Mouse (Mus musculus) CH12.LX (cell line): Measurements from ENCODE around the gene Inpp4b. TPM values are rescaled to one million over a fixed set of nuclear protein-coding genes. Genes with fewer than 3 reads are reported as not detected.

Source experiments
- DNase-seq: peaks from one replicate; pipeline ENCODE4 v3.0.0-alpha.2; 2013; ENCODE audit errors: extremely low read depth
- H3K27ac ChIP-seq: 2 replicates; pipeline ENCODE4 v1.5.1; 2012; ENCODE audit warnings: low read depth, mild to moderate bottlenecking, control low read depth, moderate library complexity; ENCODE audit not compliant: insufficient read depth
- H3K27me3 ChIP-seq: replicated peaks from 2 replicates; pipeline ENCODE3; 2012; ENCODE audit warnings: inconsistent platforms
- H3K36me3 ChIP-seq, 2 experiments: replicated peaks in 1 of 2; 2 replicates each; pipeline versions ENCODE3 to v1.6.1; 2012; ENCODE audit warnings: inconsistent platforms in 1 of 2, low read length in 1 of 2, mild to moderate bottlenecking in 1 of 2, mixed read lengths in 1 of 2, moderate library complexity in 1 of 2; ENCODE audit not compliant: control insufficient read depth in 1 of 2, insufficient read depth in 1 of 2
- H3K4me1 ChIP-seq, 2 experiments: 2 replicates each; pipeline ENCODE4 v1.6.1; 2012; ENCODE audit warnings: inconsistent platforms in 1 of 2, moderate library complexity in 1 of 2; ENCODE audit not compliant: insufficient read depth in 2 of 2, control insufficient read depth in 1 of 2
- H3K4me2 ChIP-seq: 2 replicates; pipeline ENCODE4 v1.6.1; 2012; ENCODE audit warnings: low read depth, mild to moderate bottlenecking, control low read depth; ENCODE audit not compliant: poor library complexity, insufficient read depth, severe bottlenecking
- H3K4me3 ChIP-seq, 3 experiments: fragments of 150-350 bp in 1 of 3; sonication (generic) in 1 of 3; replicated peaks in 1 of 3; 2 replicates each; pipeline versions ENCODE3 to v1.5.1; 2011 to 2012; ENCODE audit warnings: low read depth in 2 of 3, low read length in 2 of 3, mild to moderate bottlenecking in 2 of 3, moderate library complexity in 2 of 3, control low read depth in 1 of 3, improper control_type of control experiment in 1 of 3, inconsistent platforms in 1 of 3, mixed read lengths in 1 of 3; ENCODE audit not compliant: poor library complexity in 1 of 3
- H3K79me2 ChIP-seq: replicated peaks from 2 replicates; pipeline ENCODE4 v1.6.1; 2012; ENCODE audit warnings: mild to moderate bottlenecking, moderate library complexity; ENCODE audit not compliant: control insufficient read depth, poor library complexity, insufficient read depth, severe bottlenecking; ENCODE audit errors: extremely low read depth
- H3K9ac ChIP-seq: 2 replicates; pipeline ENCODE4 v1.6.1; 2012; ENCODE audit warnings: low read depth, mild to moderate bottlenecking, control low read depth, moderate library complexity; ENCODE audit not compliant: insufficient read depth
- H3K9me3 ChIP-seq: replicated peaks from 2 replicates; pipeline ENCODE3; 2012; ENCODE audit warnings: low read length, inconsistent platforms, mixed read lengths
- BHLHE40 ChIP-seq: IDR thresholded peaks from 2 replicates; pipeline ENCODE4 v1.6.1; 2011; ENCODE audit warnings: mild to moderate bottlenecking, low read depth, low read length, improper control_type of control experiment
- E2F4 ChIP-seq: IDR thresholded peaks from 2 replicates; pipeline ENCODE4 v1.6.1; 2011; ENCODE audit warnings: low read depth, low read length, improper control_type of control experiment; ENCODE audit not compliant: insufficient replicate concordance
- ELF1 ChIP-seq: IDR thresholded peaks from 2 replicates; pipeline ENCODE4 v1.6.1; 2014; ENCODE audit warnings: low read depth, mild to moderate bottlenecking, inconsistent platforms, low read length, improper control_type of control experiment
- EP300 ChIP-seq: IDR thresholded peaks from 2 replicates; pipeline ENCODE4 v1.6.1; 2011; ENCODE audit warnings: low read length, improper control_type of control experiment
- ETS1 ChIP-seq: conservative IDR thresholded peaks from 2 replicates; pipeline ENCODE4 v1.6.1; 2012; ENCODE audit warnings: low read depth, mild to moderate bottlenecking, inconsistent platforms, low read length, improper control_type of control experiment, moderate library complexity
- GABPA ChIP-seq: IDR thresholded peaks from 2 replicates; pipeline ENCODE4 v1.6.1; 2012; ENCODE audit warnings: low read depth, low read length, improper control_type of control experiment, inconsistent platforms; ENCODE audit not compliant: insufficient replicate concordance
- IRF4 ChIP-seq: IDR thresholded peaks from 2 replicates; pipeline ENCODE4 v1.6.1; 2014; ENCODE audit warnings: low read depth, mild to moderate bottlenecking, inconsistent platforms, low read length, improper control_type of control experiment
- JUN ChIP-seq: IDR thresholded peaks from 2 replicates; pipeline ENCODE4 v1.6.1; 2011; ENCODE audit warnings: low read depth, mild to moderate bottlenecking, low read length, improper control_type of control experiment, moderate library complexity; ENCODE audit not compliant: insufficient read depth
- KAT2A ChIP-seq: IDR thresholded peaks from 2 replicates; pipeline ENCODE4 v1.6.1; 2012; ENCODE audit warnings: low read length, improper control_type of control experiment, inconsistent platforms; ENCODE audit not compliant: insufficient replicate concordance
- MAFK ChIP-seq: IDR thresholded peaks from 2 replicates; pipeline ENCODE4 v1.6.1; 2011; ENCODE audit warnings: low read length, improper control_type of control experiment; ENCODE audit not compliant: insufficient replicate concordance
- MAX ChIP-seq: IDR thresholded peaks from 2 replicates; pipeline ENCODE4 v1.6.1; 2011; ENCODE audit warnings: low read length, improper control_type of control experiment
- MEF2A ChIP-seq: IDR thresholded peaks from 2 replicates; pipeline ENCODE4 v1.6.1; 2014; ENCODE audit warnings: low read depth, mild to moderate bottlenecking, inconsistent platforms, low read length, improper control_type of control experiment, borderline replicate concordance
- MXI1 ChIP-seq: IDR thresholded peaks from 2 replicates; pipeline ENCODE4 v1.6.1; 2011; ENCODE audit warnings: mild to moderate bottlenecking, low read depth, low read length, improper control_type of control experiment
- NRF1 ChIP-seq: IDR thresholded peaks from 2 replicates; pipeline ENCODE4 v1.6.1; 2014; ENCODE audit warnings: low read depth, mild to moderate bottlenecking, inconsistent platforms, low read length, improper control_type of control experiment, moderate library complexity
- PAX5 ChIP-seq: IDR thresholded peaks from 2 replicates; pipeline ENCODE4 v1.6.1; 2012; ENCODE audit warnings: low read length, inconsistent platforms, mixed read lengths
- POLR2AphosphoS2 ChIP-seq: IDR thresholded peaks from 2 replicates; pipeline ENCODE4 v1.6.1; 2011; ENCODE audit warnings: low read depth, low read length, improper control_type of control experiment
- RAD21 ChIP-seq: IDR thresholded peaks from 2 replicates; pipeline ENCODE4 v1.6.1; 2011; ENCODE audit warnings: low read depth, mild to moderate bottlenecking, low read length, improper control_type of control experiment, moderate library complexity
- RCOR1 ChIP-seq: conservative IDR thresholded peaks from 2 replicates; pipeline ENCODE4 v1.6.1; 2012; ENCODE audit warnings: low read depth, mild to moderate bottlenecking, inconsistent platforms, low read length, improper control_type of control experiment
- SIN3A ChIP-seq: IDR thresholded peaks from 2 replicates; pipeline ENCODE4 v1.6.1; 2012; ENCODE audit warnings: low read length, improper control_type of control experiment, inconsistent platforms
- SMC3 ChIP-seq: IDR thresholded peaks from 2 replicates; pipeline ENCODE4 v1.6.1; 2011; ENCODE audit warnings: low read depth, low read length, improper control_type of control experiment
- TCF12 ChIP-seq: IDR thresholded peaks from 2 replicates; pipeline ENCODE4 v1.6.1; 2014; ENCODE audit warnings: low read depth, mild to moderate bottlenecking, inconsistent platforms, low read length, improper control_type of control experiment
- UBTF ChIP-seq: IDR thresholded peaks from 2 replicates; pipeline ENCODE4 v1.6.1; 2012; ENCODE audit warnings: low read depth, mild to moderate bottlenecking, inconsistent platforms, low read length, improper control_type of control experiment, moderate library complexity
- USF2 ChIP-seq: conservative IDR thresholded peaks from 2 replicates; pipeline ENCODE4 v1.6.1; 2011; ENCODE audit warnings: low read depth, low read length, improper control_type of control experiment
- ZKSCAN1 ChIP-seq: IDR thresholded peaks from 2 replicates; pipeline ENCODE4 v1.6.1; 2012; ENCODE audit warnings: low read depth, inconsistent platforms, low read length, improper control_type of control experiment, borderline replicate concordance
- dilution Hi-C: fragments of 300-500 bp; cut with MboI; formaldehyde crosslinking; loops from 2 replicates; pipeline ENCODE4 v1.14.3; 2020; ENCODE audit warnings: low sequenced_read_pairs; ENCODE audit not compliant: extremely low pct_unique_long_range_greater_than_20kb, extremely low pct_ligation_motif_present
- in situ Hi-C: fragments of 300-500 bp; cut with MboI; formaldehyde crosslinking; loops from 3 replicates; pipeline ENCODE4 v1.14.3; 2019; ENCODE audit warnings: low sequenced_read_pairs, low pct_ligation_motif_present, low pct_unique_long_range_greater_than_20kb, mixed read lengths
- polyA plus RNA-seq: library from polyadenylated mRNA; unstranded; fragments of >175 nt; gene quantifications from 2 replicates; pipeline ENCODE4 v1.2.1, GENCODE M21; 2012; ENCODE audit warnings: low read depth; ENCODE audit not compliant: insufficient read length
- total RNA-seq, 2 experiments: library from RNA; depleted of rRNA; stranded (reverse); fragments of 300-350 nt in 1 of 2; fragments of >200 nt in 1 of 2; gene quantifications; 2 replicates each; pipeline ENCODE4 v1.2.3; 2012 to 2014

Gene Inpp4b
- total and polyA plus RNA-seq, 3 experiments = 3.0 to 4.9 (median 3.4) TPM

GRCm38 (mm10) chr8:81736103-81736502 lies 393.7 kb downstream of the Inpp4b start:
- dilution Hi-C loops = no loop called here
- Histone ChIP-seq H3K4me2 (no peak overlapping the region), H3K9ac (no peak overlapping the region), H3K9me3 (no peaks in the 10 kb centered on the region), H3K4me1 (no peaks in the 10 kb centered on the region), H3K79me2 (no peaks in the 10 kb centered on the region), H3K27ac (no peak overlapping the region), H3K27me3 (no peaks in the 10 kb centered on the region), H3K36me3 (no peaks in the 10 kb centered on the region), H3K4me3 (no peak overlapping the region)
- no peak for TF ChIP-seq UBTF
- TF ChIP-seq IRF4 = no peak
- TF ChIP-seq MXI1 = no peak
- TF ChIP-seq RCOR1 = no peak
- no peak for TF ChIP-seq GABPA
- no peak for TF ChIP-seq ELF1
- TF ChIP-seq SIN3A = no peak
- TF ChIP-seq ETS1 = no peak
- no peak for TF ChIP-seq NRF1
- no peak for TF ChIP-seq RAD21
- no peak for TF ChIP-seq E2F4
- TF ChIP-seq EP300 = no peak
- no peak for TF ChIP-seq MEF2A
- TF ChIP-seq ZKSCAN1 = no peak
- no peak for TF ChIP-seq SMC3
- no peak for TF ChIP-seq TCF12
- no peak for DNase-seq
- in situ Hi-C loops = no loop called here

DNA sequence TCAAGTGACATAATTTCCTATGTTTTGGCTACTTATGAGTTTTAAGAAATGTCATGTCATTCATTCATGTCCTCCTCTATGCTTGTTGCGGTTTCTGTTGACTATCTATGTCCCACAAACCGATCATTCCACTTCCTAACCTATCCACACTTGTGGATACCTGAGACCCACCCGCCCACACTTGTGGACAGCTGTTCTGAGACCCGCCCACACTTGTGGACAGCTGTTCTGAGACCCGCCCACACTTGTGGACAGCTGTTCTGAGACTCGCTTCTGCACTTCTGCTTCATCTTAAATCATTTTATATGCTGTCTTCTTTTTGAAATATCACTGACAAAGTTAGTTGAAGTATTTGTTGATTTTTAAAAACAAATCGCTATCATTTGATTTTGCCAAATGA lies 400.2 kb downstream of the Inpp4b start:
- H3K36me3 ChIP-seq = no peaks in the 10 kb centered on the region
- no peak for DNase-seq
- H3K27me3 ChIP-seq = no peaks in the 10 kb centered on the region
- dilution Hi-C loops = no loop called here
- H3K4me2 ChIP-seq = no peak overlapping the region; the same call in 1 of the 2 replicates
- no peaks in the 10 kb centered on the region for H3K79me2 ChIP-seq
- 0 out of 4 replicates have a peak, but pooled peaks cover 0 to 2% of the 10 kb centered on the region in 2 experiments for H3K4me1 ChIP-seq
- H3K4me3 ChIP-seq = no peak overlapping the region
- in situ Hi-C loops = no loop called here
- TF ChIP-seq PAX5 (no peak), USF2 (no peak), MAX (no peak), JUN (no peak), MAFK (no peak), SIN3A (no peak), SMC3 (no peak), RAD21 (no peak), POLR2AphosphoS2 (no peak), KAT2A (no peak), BHLHE40 (no peak), IRF4 (no peak), TCF12 (no peak)
- TF ChIP-seq, all 38 proteins: peak for 0
- no peak overlapping the region for H3K9ac ChIP-seq
- no peaks in the 10 kb centered on the region for H3K9me3 ChIP-seq
- H3K27ac ChIP-seq = no peak overlapping the region
